Mouse (Mus musculus): ENCODE results near the gene Slc50a1.

Slc50a1 gene

DNA sequence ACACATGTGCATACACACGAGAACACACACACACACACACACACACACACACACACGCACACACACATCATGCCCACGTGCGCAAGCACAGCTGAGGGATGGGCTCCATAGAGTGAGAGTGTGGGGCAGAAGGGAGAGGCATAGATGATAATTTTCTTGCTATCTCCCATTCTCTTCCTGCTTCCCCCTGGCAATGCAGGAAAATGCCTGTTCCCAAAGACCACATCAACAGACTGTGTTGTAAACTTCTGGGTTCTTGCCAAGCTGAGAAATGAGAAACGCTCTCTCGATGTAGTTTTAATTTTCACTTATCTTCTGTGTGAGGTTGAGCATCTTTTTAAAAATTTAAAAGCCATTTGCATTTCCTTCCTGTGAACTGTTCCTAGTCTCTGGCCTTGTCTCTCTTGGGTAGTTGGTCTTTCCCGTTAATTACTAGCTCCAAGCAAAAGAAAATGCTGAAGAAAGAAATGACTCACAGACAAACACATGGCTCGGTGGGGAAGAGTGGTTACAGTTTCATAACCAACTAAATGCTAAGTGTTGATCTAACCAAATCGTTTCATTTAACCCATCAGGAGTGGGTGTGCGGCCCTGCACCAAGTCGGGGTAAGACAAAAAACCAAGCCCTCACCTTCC lies 26.5 kb upstream of the Slc50a1 start:
- intact Hi-C loops (cut with DNase I), result no loop called here

DNA sequence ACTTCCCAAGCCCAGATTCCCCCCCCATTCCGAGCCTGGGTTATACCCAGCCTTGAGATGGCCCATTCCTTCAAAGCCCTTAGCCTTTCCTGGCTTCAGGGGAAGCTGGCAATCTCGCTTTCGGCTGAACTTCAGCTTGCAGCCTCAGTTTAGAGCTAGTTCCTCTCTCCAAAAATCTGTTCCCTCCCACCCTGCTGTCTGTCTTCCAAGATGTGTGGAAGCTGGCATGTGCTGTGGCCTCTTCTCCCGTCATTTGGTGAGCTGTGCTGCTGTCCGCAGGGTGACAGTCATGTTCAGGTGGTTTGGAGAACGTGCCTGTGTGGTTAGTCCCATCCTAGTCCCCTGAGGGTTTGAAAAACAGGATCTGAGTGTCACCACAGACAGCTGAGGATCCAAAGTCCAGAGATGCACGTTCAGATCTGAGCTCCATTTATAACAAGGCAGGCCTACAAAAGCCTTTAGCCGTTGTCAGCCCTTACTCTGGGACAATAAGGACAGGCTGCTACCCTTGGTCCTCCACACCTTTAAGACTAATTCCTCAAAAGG lies 25.4 kb upstream of the Slc50a1 start:
- intact Hi-C loops (cut with DNase I), result no loop called here

DNA sequence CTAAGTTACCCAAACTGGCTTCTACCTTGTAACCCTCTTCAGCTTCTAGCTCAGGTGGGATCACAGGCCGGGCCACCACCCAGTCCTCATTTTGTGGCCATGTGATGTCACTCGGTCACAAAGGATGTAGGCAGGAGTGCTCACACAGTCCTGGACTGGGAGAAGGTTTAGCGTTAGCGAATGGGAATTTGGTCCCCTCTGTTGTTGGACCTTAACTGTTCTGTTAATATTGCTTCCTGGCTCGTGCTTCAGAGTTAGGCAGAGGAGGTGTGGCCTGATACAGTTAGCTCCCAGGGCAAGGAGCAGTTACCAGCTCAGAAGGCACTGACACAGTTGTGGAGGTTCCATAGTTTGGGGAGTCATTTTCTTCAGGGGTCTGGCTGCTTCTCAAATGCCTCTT lies 23.8 kb upstream of the Slc50a1 start:
- intact Hi-C loops (cut with DNase I), result no loop called here

DNA sequence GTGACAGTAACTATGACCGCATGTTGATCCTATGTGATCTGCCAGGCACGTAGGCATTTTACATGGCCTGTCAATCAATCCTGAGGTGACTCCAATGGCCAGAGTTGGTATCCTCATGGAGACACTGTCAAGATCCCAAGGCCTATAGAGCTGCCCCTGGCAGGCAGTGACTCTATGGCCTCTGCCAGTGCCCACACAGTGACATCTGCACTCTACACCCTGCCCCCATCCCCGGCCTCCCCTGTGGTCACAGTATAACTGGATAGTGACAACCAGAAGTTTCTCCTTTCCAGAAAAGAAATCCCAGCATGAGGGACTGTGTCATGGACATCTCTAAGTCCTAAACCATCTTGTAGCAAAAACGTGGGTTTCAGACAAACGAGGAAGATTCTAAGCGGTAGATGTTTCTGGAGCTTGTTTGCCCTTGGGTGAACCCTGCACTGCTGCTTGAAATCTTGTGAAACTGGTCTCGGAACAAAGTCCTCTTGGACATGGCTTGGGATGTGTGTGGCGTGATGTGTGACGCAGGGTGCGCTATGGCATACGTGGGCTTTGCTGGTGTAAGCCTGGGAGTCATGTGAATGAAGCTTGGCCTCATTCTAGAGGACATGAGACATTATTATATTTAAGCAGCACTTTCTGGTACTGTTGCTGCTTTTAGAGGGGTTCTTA lies 23.0 kb upstream of the Slc50a1 start:
- intact Hi-C loops (cut with DNase I), result no loop called here

DNA sequence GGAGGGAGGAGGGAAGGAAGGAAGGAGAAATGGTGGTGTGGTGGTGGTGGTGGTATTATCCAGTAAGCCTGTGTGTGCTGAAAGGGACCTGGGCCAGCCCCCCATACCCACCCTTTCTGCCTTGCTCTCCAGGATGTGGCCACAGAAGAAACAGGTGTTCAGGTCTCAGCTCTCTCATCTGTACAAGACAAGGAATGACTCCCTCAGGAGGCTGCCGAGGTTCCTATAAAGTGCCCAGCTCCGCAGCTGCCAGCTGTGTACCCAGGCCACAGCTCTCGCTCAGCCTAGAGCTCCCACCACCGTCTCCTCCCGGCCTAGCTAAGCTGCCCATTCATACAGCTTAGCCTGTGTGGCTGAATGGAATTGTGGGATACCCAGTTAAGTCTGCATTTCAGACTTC lies 21.9 kb upstream of the Slc50a1 start:
- intact Hi-C loops (cut with DNase I), result no loop called here

DNA sequence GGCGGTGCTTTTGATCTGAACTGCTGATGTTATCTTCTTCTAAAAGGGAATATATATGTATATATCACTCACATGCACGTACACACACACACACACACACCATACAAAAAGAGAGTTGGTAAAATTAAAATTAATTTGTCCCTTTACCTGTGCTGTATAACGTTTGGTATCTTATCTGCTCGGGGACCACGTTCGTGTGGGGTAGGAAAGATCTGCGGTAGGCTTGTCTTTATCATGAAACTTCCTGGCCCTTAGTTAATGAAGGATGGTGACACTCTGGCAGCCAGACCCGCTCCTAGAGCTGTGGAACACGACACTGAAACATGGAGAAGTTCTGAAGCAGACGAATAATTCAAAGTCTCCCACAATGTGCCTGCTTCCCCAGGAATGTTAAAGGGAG lies 21.5 kb upstream of the Slc50a1 start:
- intact Hi-C loops (cut with DNase I), result no loop called here

DNA sequence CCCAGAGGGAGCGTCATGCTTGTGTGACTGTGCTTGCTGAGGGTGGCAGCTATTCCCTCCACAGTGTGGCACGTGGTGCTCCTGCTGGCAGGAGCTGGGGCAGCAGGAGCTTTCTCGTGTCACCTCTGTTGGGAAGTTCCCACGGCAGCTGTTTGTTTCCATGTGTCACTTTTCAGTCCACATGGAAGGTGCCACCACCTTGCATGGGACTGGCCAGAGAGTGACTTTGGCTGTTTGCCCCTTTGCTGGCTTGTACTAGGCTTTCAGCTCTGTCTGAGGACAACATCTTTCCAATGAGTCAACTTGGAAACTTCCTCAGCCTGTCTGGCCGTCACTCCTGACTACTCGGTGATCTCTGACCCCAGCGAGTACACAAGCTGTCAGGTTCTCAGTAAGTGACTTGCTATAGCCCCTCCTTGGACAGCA lies 18.1 kb upstream of the Slc50a1 start:
- intact Hi-C loops (cut with DNase I), result no loop called here

DNA sequence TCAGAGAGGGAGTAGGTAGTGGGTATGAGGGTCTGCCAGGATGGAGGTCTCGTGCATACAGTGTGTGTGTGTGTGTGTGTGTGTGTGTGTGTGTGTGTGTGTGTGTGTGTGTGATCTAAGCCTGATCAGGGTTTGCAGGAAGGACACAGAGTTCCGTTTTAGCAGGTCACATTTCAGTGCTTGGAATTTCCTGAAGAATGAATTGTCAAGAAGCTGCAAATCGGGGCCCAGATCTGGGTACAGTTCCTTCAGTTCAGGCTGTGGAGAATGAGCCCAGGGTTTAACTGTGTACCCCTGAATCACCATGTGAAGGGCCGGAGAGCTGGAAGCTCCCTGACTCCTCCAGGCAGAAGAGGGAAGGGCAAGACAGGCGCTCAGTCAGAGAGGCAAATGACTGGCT lies 16.9 kb upstream of the Slc50a1 start:
- intact Hi-C loops (cut with DNase I), result no loop called here

DNA sequence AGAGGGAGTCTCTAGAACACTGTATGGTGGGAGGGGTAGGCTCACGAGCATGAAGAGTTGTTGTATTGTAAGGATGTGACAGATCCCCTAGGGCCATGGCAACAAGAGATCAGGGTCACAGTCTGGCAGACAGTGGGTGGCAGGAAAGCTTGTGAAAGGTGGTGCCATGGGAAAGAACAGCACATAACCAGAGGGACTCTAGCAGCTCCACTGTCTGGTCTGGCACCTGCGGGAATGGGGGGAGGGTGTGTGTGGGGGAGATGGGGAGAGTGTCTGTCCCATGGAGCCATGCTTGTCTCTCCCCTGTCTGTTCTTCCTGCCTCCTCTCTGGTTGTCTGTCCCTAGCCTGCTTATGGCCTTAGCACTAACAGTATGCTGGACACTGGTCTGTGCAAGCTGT lies 15.2 kb upstream of the Slc50a1 start:
- intact Hi-C loops (cut with DNase I), result no loop called here

DNA sequence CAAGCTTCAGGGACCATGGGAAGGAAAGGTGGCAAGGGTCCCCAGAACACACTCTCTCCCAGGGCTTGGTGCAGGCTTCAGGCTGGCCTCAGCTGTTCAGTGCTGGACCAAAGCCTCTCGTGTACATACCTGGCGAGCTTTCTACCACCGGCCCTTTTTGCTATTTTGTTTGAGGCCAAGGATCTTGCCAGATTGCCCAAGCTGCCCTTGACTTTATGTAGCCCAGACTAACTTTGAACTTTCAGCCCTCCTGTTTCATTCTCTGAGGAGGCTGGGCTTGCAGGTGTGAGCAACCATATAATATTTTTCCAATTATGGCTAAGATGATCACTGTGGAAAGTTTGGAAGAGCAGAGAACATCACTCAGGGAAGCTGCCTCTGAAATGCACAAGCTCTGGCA lies 13.9 kb upstream of the Slc50a1 start:
- intact Hi-C loops (cut with DNase I), result no loop called here

DNA sequence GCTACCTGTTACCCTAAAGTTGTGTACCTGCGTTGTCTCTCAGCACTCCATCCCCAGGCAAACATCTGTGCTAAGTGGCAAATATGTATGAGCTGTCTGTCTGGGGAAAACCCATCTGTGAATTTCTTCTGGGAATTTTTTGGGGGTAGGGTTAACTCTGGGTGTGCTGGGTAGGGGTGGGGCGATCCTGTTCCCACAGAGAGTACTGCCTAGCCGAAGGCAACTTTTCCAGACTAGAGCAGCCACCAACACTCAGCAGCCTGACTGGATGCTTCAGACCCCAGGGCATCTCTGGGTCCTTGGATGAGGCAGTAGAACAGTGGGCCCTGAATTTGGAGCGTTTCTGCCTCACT lies 11.9 kb upstream of the Slc50a1 start:
- intact Hi-C loops (cut with DNase I), result loop anchor here (1.0 kb wide), 1 partner anchor 32 kb away; no protein-coding TSS in a partner anchor

DNA sequence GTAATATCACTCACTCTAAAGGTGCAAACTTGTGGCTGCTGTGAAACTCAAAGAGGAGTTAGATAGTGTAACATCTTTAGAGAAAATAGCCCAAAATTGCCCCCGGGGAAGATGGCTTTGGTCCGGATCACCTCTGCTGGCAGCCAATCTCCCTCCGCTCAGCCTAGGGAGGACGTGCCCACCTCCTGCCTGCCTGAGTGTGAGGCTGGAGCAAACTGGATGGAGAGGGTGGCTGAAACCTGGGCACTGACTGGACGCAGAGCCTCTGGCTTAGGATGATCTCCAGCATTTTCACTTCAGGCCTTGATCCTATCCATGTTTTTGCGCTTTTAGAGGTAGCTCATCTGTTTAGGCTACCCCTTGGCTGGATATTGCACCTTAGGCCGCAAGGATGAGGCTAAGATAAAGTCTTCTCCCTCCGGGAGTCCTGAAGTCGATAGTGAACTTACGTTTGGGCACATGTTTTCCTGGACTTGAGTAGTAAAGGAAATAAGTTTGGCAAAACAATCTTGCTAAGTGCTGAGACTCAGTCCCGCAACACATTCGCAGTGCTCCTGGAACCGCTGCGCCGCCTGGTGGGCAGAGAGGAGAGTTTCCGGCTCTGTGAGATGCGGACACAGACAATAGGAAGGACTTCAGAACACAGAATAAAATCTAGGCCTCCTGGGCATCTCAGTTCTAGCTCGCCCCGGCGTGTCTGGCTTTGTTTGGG lies 11.4 kb upstream of the Slc50a1 start:
- intact Hi-C loops (cut with DNase I), result loop anchor here (1.0 kb wide), 1 partner anchor 31 kb away; no protein-coding TSS in a partner anchor

DNA sequence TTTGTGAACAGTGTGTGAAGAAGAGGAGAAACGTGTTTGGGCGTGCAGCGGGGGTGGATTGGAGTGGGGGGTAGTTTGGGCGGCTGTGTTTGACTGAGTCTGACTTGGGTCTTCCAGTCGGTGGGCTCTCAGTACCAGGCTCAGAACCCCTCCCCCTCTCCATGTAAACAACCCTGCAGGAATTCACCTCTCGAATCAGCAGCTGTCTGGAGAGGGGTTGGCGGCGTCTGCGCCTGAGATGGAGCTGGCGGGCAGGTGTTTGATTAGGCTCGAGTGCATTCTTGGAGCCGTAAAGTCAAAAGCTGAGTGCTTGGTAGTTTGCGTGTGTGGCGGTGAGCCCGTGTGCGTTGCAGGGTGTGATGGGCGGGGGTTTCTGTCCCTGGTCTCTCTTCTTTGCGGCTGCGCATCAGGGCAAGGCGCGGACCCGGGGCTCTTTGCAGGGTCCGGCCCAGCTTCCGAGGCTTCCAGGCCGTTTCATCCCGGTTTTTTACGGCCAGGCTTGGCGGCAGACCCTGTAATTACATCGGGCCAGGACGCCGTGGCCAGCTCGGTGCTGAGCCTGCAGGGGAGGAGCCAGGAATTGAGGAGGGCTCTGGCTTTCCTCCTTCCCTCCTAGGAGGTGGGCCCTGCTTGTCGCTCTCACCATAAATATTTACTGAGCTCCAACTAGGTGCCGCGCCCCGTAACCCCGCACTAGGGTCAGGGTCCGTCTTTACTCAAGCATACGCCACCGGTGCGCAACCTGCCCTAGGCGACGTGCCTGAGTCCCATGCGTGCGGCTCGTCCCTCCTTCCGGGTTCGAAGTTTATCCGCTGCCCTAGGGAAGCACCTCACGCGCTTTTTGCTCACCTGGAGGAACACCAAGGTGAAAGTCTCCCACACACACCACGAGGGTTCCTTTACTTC lies 10.5 kb upstream of the Slc50a1 start, which contains the start of gene Efna1:
TSS of gene Efna1 (minus strand) at position 537 of the 906 bp plus-strand sequence.
- intact Hi-C loops (cut with DNase I), result no loop called here

DNA sequence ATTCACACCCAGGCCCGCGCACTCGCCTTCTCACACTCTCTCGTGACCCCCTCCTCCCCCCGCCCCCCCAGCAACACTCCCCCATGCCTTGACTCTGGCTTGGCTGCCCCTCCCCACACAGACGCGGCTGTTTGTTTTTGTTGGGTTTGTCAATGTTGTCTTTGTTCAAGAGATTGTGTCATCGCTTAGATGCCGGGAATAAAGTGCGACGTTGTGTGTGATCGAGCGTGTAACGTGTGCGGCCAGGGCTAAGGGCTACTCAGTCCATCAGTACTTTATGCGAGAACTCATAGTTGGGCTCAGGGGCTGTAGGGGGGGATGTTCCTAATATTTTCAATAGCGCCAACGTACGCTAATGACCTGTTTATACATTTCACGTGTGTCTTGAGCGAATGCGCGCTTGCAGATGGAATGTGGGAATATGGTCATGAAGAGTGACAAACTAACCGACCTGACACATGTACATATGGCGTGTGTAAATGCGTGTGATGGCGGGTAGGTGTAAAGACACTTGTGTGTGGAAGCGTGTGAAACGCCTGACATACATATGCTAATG lies 9.8 kb upstream of the Slc50a1 start:
- intact Hi-C loops (cut with DNase I), result no loop called here

DNA sequence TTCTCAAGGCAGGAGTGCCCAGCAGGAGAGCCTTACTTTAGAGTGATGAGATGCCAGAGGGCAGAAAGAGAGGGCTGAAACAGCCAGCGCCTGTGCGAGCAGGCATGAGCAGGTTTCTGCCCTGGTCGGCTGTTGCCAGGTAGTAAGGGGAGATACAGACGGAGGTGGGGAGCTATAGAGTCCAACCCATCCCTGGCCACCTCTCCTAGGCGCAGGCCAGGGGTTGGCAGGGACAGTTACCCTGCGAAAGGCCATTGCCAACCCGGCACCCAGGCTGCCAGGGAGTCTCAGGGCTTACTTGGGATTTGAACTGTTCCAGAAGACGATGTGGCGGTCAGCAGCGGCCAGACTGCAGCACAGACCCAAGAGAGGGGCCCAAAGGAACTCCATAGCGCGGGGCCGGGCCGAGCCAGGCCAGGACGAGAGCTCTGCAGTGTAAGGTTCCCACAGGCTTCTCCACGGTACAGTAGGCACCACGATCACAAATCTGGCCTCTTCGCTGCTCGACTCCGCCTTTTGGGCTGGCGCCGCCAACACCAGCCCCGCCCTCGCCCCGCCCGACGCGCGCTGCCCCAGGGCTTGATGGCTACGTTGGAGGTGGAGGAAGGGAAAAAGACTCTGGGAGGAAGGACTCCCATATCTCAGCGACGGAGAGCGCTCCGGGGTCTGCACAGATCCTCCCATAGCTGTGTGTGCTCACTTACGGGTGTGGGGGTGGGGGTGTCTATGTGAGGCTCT lies 9.0 kb upstream of the Slc50a1 start:
- intact Hi-C loops (cut with DNase I), result loop anchor here (1.0 kb wide), 1 partner anchor 28 kb away; no protein-coding TSS in a partner anchor

DNA sequence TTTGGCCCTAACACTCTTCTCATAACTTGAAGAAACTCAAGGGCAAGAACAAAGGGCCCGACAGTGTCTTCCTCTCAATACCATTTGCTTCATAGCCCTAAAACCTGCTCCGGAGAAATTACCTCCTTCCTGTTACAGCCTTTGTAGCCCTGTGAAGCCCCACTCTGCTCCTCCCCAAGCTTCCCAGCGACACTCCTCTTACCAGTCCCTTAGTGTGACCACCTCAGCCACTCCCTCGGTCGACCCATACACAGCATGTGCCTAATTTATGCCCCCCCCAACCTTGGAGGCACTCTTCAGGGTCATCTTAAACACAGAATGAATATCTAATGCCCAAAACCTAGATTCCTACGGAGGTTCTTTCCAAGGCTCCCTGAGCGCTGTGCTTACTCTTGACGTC lies 8.3 kb upstream of the Slc50a1 start:
- intact Hi-C loops (cut with DNase I), result loop anchor here (1.0 kb wide), 1 partner anchor 27 kb away; no protein-coding TSS in a partner anchor

DNA sequence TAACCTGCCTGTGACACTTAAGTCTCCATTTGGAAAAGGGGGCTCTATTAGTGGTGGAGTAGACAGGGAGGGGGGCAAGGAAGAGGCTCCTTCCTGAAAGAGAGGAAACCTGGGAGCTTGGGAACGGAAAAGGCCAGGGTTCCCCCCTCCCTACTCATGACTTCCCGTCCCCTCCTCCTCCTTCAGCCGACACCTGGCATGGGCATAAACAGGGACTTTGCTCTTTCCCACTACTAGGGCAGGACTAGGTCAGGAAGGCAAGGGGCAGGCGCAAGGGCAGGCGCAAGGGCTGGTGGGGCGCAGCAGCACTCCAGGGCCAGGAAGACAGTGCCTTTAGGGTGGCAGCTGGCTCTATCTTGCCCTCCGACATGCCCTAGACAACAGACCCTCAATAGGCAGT lies 7.7 kb upstream of the Slc50a1 start:
- intact Hi-C loops (cut with DNase I), result no loop called here

DNA sequence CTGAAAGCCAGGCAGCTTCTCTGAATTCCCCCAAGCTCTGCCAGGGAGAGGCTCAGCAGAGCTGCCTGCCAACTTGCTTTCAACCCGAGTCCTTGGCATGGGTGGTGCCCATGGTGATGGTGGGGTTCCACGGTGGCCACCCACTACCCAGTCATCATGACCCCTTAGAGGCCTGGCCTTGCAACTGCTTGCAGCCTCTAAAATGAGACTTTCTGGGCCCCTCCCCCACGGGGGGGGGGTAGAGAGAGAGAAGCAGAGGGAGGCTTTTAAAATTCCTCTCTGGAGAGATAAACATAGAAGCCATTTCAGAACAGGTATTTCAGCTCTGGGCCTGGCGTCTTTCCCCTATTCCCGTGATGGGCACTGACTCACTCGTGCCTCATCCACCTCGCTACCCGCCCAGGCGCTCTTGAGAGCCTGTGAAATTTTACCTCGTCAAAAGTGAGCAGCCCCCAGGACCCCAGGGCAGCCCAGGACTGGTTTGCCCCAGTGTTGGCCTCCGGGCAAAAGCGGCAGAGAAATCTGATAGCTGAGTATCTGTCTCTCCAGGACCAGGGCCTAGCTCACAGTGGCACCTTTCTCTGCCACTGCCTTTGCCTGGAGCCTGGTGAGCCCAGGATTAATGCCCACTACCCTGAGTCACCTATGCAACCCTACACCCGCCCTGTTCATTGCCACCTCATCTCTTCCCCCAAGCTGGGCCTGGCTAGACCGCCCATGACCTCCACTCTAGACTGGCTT lies 7.1 kb upstream of the Slc50a1 start:
- intact Hi-C loops (cut with DNase I), result no loop called here

DNA sequence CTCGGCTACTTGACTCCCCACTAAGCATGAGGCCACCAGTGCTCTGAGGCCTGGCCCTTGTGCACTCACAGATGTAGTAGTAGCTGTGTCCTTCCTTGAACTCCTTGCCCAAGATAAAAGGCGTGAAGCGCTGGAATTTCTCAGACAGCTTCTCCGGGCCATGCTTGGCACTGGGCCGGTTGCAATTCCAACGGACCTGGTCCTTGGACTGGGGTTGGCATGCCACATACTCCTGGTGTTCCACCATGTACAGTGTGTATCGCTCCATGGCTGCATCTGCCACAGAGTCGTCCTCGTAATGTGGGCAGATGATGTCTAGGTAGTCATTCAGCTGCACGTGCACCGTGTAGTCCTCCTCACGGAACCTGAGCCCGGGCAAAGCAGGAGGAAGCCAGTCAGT lies 5.7 kb upstream of the Slc50a1 start:
- intact Hi-C loops (cut with DNase I), result no loop called here
